Mouse (Mus musculus) skeletal muscle tissue, adult 2 months (tissue): ENCODE data around the gene Wdfy4.

Source experiments
- DNase-seq: peaks from one replicate; pipeline ENCODE4 v3.0.0-alpha.2; 2012; ENCODE audit warnings: low read depth, low spot score

Wdfy4 gene

DNA sequence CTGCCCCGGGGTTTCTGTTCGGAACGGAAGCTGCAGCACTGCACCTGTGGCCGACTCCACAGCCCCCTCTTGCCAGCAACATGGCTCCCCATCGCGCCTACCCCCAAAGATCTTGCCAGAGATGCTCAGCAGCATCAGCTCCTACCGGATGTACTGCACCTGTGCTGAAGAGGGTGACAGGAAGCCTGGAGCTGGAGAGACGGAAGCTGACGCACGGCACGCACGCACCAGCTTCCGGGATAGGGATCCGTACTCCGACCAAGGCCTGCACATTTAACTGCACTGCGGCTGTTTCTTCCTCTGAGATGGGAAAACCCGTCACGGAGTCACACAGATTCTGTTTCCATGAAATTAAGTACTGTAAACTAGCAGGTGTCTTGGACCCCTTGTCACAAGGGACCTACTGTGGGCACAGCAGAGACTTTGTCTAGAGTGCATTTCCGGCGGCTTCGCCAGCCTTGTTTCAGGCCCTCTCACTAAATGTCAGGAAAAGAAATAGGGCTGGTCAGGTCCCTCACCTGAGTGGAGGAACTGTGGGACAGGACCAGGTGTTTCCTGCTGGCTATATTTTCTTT is 4.6 kb upstream of the Wdfy4 start:
- DNase-seq = no peak

DNA sequence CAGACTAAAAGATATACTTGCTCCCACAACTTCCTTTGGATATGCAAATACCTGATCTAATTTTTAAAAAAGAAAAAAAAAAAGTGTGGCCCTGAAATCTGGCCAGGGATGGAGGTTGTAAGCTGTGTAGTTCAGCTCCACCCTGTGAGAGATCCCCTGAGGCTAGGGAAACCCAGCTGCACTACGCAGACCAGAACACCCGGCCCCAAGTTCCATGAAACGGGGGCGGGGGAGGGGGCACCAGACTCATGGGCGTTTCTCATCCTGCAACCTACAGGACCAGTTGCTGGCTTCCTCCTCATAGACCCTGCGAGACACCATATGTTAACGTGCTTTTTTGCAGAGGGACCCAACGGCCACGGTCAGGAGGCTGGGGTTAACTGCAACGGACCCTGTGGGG is 3.9 kb upstream of the Wdfy4 start:
- DNase-seq = no peak

DNA sequence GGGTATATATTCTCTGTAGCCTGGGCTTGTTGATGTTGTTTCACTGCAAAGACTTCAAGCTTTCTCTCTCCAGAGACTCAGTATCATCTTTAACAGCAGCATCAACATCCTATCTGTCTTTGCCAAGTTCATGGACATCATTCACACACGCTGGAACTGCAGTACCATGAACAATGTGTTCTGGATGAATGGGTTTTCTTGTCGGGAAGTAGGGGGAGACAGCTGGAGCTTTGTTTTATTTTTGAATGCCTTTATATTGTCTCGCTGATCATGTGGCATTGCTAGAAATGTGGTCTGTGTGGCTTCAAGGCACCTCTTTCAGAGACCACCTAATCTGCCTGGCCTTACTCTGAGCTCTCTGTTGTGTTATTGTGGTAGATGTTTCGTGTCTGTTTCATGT is 1.9 kb upstream of the Wdfy4 start:
- no peak for DNase-seq

DNA sequence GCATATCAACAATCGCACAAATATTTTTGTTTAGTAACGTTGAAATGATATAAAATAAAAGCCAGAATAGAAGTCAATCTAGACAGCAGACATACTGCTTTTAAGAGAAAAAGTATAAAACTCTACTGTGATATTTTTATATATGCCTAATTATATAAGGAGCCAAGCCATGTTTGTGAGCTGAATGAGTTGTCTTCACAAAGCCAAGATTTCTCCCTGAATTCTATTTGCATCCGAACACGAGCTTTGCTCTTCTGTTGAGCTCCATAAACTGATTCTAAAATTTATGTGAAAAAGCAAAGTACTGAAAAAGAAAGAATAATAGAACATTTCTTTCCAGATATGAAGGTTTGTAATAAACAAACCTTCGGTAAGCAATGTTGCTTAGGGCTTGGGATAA is 5.2 kb downstream of the Wdfy4 start:
- DNase-seq = no peak

DNA sequence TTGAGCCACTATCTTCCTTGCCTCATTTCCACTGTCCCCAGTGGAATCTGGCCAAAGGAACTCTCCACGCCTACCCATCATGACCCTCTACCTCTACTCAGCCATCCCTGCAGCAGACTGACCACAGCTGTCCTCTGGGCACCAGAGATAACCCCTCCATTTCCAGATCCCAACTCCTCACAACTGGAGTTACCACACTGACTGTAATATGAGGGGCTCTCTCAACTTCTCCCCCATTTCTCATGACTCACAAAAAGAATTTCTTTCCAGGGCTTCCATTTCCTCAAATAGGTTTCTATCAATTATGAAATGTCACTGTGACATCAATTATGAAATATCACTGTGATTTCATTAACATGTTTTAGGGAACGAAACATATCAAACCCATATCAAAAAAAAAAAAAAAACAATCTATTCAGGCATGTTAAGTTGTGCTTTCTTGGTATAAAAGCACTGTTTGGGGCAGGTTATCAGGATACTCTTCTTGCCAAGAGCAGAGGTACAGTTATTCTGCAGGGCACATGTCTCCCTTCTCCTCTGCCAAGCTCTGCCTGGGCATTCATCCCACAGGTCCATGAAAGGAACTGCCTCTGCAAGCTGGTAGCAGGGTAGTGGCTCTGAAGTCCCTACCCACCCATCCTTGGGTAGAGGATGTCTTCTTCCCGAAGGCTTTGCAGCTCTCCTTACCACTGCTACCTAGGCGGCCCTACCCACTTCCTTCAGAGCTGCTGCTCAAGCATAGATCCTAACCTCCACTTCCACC is 10.1 kb downstream of the Wdfy4 start:
- no peak for DNase-seq

DNA sequence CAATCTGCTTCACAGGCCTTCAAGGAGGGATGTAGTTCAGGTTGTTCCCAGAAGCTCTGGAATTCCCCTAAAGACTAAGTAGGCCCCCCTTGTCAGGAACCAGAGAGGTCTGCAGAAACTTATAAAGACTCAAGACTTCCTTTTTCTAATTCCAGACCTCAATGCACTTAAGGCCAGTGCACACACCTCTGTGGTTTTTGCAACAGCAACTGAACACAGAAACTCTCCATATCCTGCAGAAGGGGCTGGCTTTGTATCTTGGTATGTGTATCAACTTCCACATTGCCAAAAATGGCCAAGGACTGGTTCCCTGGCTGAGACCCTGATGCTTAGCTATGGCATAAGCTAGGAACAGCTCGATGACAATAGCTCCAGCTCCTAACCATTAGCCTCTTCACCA is 13.4 kb downstream of the Wdfy4 start:
- no peak for DNase-seq

DNA sequence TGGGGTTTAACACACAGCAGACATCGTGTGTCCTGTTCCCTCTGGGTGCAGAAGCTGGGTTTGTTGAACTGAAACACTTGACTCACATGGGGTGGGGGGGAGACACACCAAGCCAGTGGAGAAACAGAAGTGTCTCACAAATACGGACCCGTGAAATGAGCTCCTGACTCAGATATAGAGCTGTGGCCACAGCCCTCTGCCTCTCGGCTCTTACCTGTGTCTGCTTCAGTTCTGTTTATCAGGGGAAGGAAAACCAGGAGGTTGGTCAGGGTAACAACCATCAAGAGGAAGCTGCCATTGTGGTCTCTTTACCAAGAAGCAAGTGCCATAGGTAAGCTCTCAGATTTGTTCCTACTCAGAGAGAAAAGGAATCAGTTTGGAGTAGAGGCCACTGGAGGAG is 16.6 kb downstream of the Wdfy4 start:
- DNase-seq = no peak

DNA sequence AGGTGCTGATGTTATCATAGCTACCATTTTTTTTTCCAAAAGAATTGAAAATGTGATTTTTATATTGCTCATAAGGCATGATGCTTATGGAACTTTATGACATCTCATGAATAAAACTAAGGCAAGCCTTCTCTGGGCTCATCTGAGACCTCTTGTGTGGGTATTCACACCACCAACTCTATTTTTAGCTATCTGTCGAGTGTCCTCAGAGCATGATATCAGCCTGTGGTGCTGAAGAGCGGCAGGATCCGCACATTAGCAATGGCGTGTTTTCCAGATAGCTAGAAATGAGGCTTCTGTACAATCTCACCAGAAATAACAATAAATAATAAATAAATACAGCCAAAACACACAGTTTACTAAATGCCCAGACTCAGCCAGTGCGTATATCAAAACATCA is 23.1 kb downstream of the Wdfy4 start:
- DNase-seq = no peak

DNA sequence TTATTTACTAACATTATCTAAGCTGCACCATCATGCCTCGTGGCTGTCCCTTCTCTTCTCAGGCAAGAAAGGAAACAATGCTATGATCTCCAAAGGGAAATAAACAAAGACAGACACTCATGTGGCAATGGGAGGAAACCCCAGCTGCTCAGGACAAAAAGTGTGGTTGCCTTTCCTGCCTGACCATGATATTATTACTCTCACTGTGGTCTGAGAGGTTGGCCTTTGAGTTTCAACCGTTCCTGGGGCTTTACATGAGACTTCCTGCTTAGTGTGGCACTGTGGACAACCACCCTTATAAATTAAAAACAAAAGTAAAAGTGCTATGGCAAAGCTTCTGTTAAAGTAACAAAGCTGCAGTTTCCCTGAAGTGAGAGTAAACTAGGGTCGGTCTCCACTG is 27.0 kb downstream of the Wdfy4 start:
- DNase-seq = no peak

DNA sequence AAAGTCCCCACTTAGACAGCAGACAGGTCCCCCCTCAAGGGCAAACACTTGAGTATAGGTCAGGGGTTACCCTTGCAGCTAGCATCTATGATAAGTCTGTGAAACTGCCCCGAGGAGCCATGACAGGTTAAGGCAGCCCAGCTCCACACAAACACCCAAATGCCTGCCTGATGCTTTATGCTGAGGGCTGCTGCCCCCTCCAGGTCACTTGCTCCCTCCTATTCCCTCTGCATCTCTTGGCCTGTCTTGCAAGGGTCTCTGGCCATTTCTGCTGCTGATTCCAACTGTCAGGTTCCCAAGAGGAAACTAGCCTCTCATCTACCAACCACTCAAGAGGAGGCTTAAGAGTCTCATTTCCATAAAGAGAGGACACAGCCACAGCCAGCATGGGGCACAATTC is 32.4 kb downstream of the Wdfy4 start:
- no peak for DNase-seq

DNA sequence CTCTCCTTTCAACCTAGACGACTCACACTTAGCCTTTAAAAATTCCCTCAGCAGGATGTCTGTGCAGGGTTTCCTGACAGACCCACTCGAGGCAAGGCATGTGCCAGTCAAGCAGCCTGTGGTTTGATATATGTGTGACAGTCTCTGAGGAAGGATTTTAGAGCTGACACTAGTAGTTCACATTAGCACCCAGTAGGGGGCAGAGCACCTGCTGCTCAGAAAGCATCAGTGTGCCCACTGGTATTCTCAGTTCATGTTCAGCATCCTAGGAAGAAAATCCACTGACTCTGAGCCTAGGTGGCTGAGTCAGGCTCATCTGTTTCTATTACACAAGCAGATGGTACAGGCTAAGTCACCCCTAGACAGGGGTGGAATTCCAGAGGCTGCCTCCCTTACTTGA is 39.0 kb downstream of the Wdfy4 start:
- DNase-seq = no peak

DNA sequence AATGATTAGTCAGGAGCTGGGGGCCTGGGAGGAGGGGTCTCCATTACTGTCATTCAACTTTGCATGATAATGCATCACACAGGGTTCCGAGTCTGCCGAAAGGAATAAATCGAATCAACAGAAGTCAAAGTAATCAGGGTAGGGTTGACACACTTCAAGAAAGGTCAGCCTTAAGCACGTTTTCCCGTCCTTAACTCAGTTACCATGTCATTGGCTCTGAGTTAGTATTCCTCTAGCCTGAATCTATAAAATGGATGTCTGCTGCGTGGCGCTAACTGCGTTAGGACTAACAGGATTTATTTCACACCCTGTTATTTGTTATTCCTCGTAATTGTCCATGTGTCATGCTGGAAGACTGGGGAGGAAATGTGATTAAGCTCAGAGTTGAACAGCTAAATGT is 48.5 kb downstream of the Wdfy4 start:
- no peak for DNase-seq

DNA sequence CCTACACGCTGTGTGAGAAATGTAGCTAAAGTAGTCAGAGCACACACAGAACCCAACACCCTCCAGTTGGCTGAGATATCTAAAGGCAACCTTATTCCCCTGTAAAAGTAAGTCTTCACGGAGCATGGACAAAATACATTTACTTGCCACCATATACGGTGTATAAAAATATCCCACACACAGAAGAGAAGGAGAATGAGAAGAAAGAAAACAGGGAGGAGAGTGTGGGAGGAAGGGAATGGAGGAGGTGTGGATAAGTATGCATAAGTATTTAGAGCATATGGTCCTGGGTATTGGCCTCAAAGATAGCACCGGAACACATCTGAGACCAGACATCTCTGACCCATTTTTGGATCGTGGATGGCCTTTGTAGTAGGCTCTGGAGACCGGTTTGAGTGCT is 50.1 kb downstream of the Wdfy4 start:
- DNase-seq = no peak

DNA sequence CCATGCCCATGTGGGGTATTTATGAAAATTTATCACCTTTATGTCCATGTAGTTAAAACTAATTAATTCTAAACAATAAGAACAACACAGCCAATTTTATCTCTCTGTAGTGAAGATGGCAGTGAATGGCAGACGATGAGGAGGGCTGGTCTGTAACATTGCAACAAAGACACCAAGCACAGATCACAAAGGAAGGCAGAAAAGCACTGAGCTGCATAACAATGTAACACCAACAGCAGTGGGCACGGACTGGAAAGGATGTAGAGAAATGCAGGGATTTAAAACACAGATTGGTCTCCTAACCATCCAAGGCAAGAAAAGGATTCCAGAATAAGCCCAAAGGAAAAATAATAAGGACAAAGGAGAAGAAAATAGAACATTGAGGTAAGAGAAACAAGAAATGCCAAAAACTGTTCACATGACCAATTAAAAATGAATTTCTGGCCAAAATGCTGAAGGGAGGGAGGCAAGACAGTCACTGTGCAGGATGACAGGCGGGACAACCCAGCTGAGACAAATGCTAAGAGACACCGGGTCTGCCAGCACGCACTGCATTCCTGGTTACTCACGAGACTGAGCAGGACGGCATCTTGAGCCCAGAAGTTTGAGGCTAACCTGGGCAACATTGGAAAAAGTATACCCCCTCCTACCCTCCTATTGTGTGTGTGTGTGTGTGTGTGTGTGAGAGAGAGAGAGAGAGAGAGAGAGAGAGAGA is 54.1 kb downstream of the Wdfy4 start:
- no peak for DNase-seq

DNA sequence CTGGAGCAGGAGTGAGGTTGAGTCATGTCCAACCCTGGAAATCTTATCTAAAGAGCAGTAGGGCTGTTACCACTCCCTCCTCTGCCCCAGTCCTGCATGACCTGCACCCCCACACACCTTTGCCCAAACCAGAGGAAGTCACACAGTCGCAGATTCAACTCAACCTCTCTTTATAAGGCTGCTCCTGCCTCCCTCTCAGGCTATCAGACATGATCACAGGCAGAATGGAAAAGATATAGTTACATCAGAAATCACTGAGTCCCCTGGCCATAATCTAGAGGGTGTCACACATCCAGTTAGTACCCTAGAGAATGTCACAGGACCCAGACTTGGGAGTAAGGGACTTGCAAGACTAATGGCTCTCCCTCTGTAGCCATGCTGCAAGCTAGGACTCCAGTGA is 68.7 kb downstream of the Wdfy4 start:
- DNase-seq = no peak

DNA sequence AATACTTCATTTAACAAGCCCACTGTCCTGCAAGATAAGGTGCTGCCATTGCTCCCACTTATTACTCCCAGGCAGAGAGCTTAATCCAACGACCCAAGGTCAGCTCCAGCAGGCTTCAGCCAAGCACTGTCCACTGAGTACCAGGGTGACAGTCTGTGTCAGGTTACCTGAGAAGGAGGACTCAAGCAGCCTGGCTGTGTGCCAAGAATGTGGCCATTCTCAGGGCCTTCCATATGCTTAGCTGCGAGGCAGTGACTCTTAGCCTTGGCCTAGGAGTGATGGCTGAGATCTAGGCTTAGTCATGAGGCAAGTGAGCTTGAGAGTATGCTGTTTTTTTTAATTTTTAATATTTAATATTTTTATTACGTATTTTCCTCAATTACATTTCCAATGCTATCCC is 80.5 kb downstream of the Wdfy4 start:
- peak; percentile 9 for DNase-seq

DNA sequence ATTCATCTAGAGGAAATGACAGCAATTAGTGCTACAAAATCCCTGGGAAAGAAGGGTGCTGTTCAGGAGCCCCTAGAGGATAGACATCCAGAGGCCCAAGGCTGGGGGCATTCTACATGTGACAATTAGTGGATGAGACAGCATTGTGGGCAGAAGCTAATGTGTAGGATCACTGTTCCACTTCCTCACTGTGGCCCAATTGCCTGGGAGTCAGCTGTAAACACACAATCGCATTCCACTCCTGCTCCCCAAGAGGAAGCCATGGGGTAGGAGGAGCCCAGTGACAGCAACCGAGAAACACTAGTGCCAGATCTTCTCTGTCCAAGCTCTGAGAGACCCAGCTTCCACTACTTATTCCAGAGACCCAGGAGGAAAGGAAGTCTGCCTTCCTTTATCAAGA is 83.7 kb downstream of the Wdfy4 start:
- no peak for DNase-seq

DNA sequence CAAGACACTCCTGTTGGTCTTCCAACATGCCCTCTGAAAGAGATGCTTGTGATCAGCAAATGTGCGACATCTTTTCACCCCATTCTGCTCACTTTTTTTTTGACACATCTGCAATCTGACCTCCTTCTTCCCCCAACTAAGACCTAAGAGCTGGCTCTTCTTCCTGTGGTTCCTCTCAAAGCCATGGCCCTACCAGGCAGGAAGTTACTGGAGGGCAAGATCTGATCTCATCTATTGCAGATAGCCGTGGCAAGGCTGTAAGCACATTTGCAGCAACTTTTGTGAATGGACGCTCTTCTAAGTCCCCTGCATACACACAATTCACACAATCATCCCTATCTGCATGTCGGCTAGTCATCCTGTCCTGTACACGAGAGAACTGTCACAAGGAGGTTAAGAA is 85.4 kb downstream of the Wdfy4 start:
- DNase-seq = no peak

DNA sequence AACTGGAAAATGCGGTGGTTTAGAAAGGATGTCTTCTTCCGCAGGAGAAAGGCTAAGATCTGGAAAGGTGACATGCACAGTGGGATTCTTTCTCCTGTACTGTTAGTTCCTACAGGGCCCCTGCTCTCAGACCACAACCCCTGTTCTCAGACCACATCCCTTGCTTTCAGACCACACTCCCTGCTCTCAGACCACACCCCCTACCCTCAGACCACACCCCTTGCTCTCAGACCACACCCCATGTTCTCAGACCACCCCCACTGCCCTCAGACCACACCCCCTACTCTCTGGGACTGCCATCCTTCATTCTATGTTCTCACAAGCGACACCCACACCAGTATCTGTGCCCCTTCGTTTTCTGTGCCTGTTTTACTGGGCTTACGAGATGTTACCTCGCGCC is 86.2 kb downstream of the Wdfy4 start:
- DNase-seq = no peak

DNA sequence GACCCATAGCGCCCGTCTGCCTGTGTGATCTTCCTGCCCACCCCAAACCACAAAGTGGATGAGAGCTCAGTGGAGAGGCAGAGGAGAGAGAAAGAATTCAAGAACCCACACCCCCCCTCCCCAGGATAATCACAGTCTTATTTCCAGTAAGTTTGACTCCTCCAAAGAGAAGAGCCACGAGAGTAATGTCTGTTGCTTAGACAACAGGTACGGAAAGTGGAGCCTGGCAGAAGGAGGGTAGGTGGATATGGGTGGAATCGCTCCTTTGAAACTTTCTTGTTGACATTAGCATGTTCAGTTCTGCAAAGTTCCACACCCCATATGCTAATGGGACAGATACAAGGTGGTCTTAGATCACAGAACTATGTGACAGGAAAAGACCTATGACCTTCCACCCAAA is 88.8 kb downstream of the Wdfy4 start:
- no peak for DNase-seq

DNA sequence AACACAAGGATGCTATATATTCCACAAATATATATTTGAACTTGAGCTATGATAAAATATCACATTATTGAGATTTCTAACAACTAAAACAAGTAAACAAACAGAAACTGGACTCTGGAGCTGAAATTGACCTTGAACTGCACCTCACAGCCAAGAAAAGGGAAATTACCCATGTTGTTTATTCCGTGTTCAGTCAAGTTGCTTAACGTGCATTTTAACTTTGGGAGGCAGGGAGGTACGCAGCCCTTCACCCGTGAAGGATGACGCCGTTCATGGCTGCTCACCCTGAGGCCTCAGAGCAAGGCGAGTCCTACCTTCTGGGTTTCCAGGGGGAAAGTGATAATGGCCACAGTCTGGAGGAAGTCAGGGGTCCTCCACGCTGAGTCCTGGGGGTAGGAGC is 102.0 kb downstream of the Wdfy4 start:
- no peak for DNase-seq

DNA sequence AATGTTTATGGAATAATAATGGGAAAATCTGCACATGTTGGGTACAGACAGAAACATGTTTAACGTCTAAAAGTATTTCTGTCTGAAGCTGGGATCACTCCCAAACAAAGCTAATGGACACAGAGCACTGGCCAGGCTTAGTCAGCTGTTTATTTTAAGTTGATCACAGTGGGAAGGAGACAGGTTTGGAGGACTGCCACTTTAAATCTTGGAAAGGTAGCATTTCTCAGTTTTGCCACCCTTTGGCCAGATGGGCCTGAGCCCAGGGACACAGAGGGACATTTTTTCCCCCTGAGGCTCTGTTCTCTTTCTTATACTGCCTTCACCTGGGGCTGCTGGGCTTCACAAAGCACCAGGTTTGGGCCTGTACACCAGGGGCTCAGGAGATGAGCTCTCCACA is 103.0 kb downstream of the Wdfy4 start:
- DNase-seq = no peak

DNA sequence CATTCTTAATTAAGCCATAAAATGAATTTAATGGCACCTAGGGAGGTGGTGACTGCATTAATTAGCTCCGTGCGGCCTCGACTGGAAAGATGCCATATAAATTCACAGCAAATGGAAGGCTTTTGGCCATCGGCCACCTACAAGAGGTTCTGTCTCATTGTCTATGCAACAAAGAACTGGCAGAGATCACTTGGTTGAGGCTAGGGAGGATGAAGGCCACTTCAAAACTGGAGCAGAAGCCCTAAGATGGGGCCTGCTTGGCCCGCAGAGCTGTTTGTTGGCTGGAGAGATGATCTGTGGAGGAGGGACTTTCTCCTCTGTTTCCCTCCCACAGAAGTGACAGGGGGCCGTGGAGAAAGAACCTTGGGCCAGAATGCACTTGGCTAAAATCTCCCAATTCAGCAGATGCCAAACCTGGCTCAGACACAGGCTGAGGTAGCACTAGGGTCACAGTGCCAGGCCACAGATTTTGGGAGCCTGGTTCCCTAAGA is 103.9 kb downstream of the Wdfy4 start:
- DNase-seq = no peak
